ENCODE assay signal across 10 mouse cellular contexts in the genomic region with DNA sequence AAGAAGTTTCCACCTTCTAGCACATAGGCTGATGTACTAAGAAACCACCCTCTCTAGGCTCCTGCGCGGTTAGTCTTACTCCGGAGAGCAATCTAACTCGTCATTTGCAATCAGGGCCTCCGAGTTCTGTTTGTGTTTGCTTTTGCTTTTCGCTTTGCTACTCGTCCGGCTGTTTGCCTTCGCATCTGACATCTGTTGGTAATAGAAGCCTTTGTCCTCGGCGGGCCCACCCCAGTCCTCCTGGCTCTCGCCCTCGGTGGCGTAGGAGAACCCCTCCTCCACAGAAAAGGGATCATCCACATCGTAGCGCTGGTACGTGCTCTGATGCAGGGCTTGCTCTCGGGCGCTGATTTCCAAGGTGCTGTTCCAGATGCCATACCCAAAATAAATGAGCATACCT. TPM values are rescaled to one million over a fixed set of nuclear protein-coding genes. Genes with fewer than 3 reads are reported as not detected.
DNase-seq lines count a peak whose midpoint lies in the region; ATAC-seq and TF ChIP-seq lines count a peak whose summit lies in the region.
"Had no signal": no experiment of that assay in that cellular context is flagged by ENCODE, and none has a peak within 500 bp of the region (broad histone marks: within the 10 kb centered on the region; RNA-seq: fewer than 3 reads in every experiment).

No protein-coding gene starts in this region.

- no peak for TF ChIP-seq CTCF in cortical plate, adult 2 months (IDR thresholded peaks at IDR 0.05; ENCODE audit: extremely low read depth, insufficient read depth, low read length)
- no peak for TF ChIP-seq CTCF in gastrocnemius, adult 2 months (IDR thresholded peaks at IDR 0.05)

- 21% methylated on average over 19 of the region's 19 CpGs for WGBS in heart, embryonic 16.5 days
- WGBS in midbrain, embryonic 10.5 days, result 11% methylated on average over 19 of the region's 19 CpGs

- no peaks in the 10 kb centered on the region for H3K4me1 ChIP-seq in heart, embryonic 16.5 days (ENCODE audit: control insufficient read depth, insufficient read depth, low read length)
- peaks cover 5% of the 10 kb centered on the region for H3K4me1 ChIP-seq in cortical plate, adult 2 months (ENCODE audit: control insufficient read depth, insufficient read depth, low read length)
- H3K4me1 ChIP-seq in midbrain, embryonic 10.5 days, result peaks cover 23% of the 10 kb centered on the region

- no peak for ATAC-seq in heart, embryonic 16.5 days (replicated peaks; ENCODE audit: extremely low read depth, insufficient read depth, low FRiP score)
- ATAC-seq in erythroblast, adult 5-6 weeks (replicated peaks; ENCODE audit: low FRiP score, poor library complexity, severe bottlenecking), result no peak

- H3K36me3 ChIP-seq in heart, embryonic 16.5 days (ENCODE audit: control insufficient read depth, insufficient read depth), result no peaks in the 10 kb centered on the region
- no peaks in the 10 kb centered on the region for H3K36me3 ChIP-seq in midbrain, embryonic 10.5 days

- intact Hi-C loops in gastrocnemius, adult 2 months (cut with DNase I), result no loop called here

- H3K27ac ChIP-seq in heart, embryonic 16.5 days (ENCODE audit: low read length), result no peak overlapping the region
- H3K27ac ChIP-seq in cortical plate, adult 2 months (ENCODE audit: insufficient read depth, low read length), result peak overlapping the region; percentile 67
- H3K27ac ChIP-seq in gastrocnemius, adult 2 months, result peak overlapping the region; percentile 28; the same call in 1 of the 2 replicates
- peak overlapping the region; percentile 69 for H3K27ac ChIP-seq in midbrain, embryonic 10.5 days (replicated peaks)

- TF ChIP-seq POLR2A in cortical plate, adult 2 months (IDR thresholded peaks at IDR 0.05; ENCODE audit: extremely low read depth, insufficient read depth, low read length), result no peak

- 0 out of 2 replicates have a peak overlapping the region, but pooled peaks have one; percentile 31 for H3K9ac ChIP-seq in heart, embryonic 16.5 days (ENCODE audit: low read length)

- H3K9me3 ChIP-seq in heart, embryonic 16.5 days (replicated peaks; ENCODE audit: control insufficient read depth, low read length), result no peaks in the 10 kb centered on the region
- no peaks in the 10 kb centered on the region for H3K9me3 ChIP-seq in midbrain, embryonic 10.5 days (replicated peaks)

- H3K4me3 ChIP-seq in heart, embryonic 16.5 days (ENCODE audit: low read length), result peak overlapping the region; percentile 28
- no peak overlapping the region for H3K4me3 ChIP-seq in cortical plate, adult 2 months (ENCODE audit: insufficient read depth, low read length)
- peak overlapping the region; percentile 35 for H3K4me3 ChIP-seq in gastrocnemius, adult 2 months
- peak overlapping the region; percentile 26 for H3K4me3 ChIP-seq in midbrain, embryonic 10.5 days

- no peak for DNase-seq in heart, adult 9 months (ENCODE audit: low spot score in 2 of 2)
- DNase-seq in gastrocnemius, adult 2 months, result peak; percentile 42
- peak; percentile 35 for DNase-seq in midbrain, embryonic 10.5 days (ENCODE audit: low spot score)
- no peak for DNase-seq in spleen, adult 18-20 months
- no peak for DNase-seq in thymus, adult 18-20 months

- peak overlapping the region; percentile 54 for H3K4me2 ChIP-seq in heart, embryonic 16.5 days (ENCODE audit: low read depth, low read length)

- no peaks in the 10 kb centered on the region for H3K27me3 ChIP-seq in heart, embryonic 16.5 days (ENCODE audit: control insufficient read depth, insufficient read depth, low read length)
- no peaks in the 10 kb centered on the region for H3K27me3 ChIP-seq in midbrain, embryonic 10.5 days (ENCODE audit: low read depth, poor library complexity, severe bottlenecking)

RNA-seq across cellular contexts. Expression of gene Cldn11, which starts 59.3 kb away (rescaled TPM):
- 5.9 and 7.2 TPM in 2 replicates for polyA plus RNA-seq in heart, embryonic 16.5 days (2015; fragmentation: Nextera tagmentation; extraction: Ambion mirVana)
- 267 and 352 TPM in 2 replicates for polyA plus RNA-seq in cortical plate, adult 2 months (2012; rRNA removed)
- under 1 TPM in 1 of 2 experiments, not detected in 1; 0.17 TPM for total RNA-seq in gastrocnemius, adult 2 months (2021)
- 7.6 and 8.4 TPM in 2 replicates for polyA plus RNA-seq in midbrain, embryonic 10.5 days (2016; fragmentation: Nextera tagmentation; extraction: Ambion mirVana)
- not detected in 2 replicates for total RNA-seq in erythroblast, adult 5-6 weeks (2015; ENCODE audit: low replicate concordance)
- not detected in 2 replicates for total RNA-seq in erythroblast, adult 5-6 weeks (2017; ENCODE audit: low replicate concordance)
- total RNA-seq: hematopoietic stem cell, adult 5-6 weeks; neutrophil, adult 5-6 weeks had no signal

Comparison
In these comparisons a context has a peak if more than half of its experiments do, and no peak if none do; other contexts are left out.
1. DNase-seq: peak in gastrocnemius, adult 2 months (single experiment) and midbrain, embryonic 10.5 days (single experiment); none in heart, adult 9 months (0 of 2), spleen, adult 18-20 months (0 of 2) and thymus, adult 18-20 months (0 of 2).
2. RNA of gene Cldn11, which starts 59.3 kb away (polyA plus RNA-seq): 267 to 352 TPM in cortical plate, adult 2 months; 7.6 to 8.4 TPM in midbrain, embryonic 10.5 days and 5.9 to 7.2 TPM in heart, embryonic 16.5 days; every median in the first group is over 10 times any median in the second.